Mouse (Mus musculus) MN1 (cell line): Measurements from ENCODE around the gene Wdr43.

Experiments used
- DNase-seq: peaks from one replicate; pipeline ENCODE4 v3.0.0-alpha.2; 2016; ENCODE audit warnings: low spot score

Gene Wdr43

DNA sequence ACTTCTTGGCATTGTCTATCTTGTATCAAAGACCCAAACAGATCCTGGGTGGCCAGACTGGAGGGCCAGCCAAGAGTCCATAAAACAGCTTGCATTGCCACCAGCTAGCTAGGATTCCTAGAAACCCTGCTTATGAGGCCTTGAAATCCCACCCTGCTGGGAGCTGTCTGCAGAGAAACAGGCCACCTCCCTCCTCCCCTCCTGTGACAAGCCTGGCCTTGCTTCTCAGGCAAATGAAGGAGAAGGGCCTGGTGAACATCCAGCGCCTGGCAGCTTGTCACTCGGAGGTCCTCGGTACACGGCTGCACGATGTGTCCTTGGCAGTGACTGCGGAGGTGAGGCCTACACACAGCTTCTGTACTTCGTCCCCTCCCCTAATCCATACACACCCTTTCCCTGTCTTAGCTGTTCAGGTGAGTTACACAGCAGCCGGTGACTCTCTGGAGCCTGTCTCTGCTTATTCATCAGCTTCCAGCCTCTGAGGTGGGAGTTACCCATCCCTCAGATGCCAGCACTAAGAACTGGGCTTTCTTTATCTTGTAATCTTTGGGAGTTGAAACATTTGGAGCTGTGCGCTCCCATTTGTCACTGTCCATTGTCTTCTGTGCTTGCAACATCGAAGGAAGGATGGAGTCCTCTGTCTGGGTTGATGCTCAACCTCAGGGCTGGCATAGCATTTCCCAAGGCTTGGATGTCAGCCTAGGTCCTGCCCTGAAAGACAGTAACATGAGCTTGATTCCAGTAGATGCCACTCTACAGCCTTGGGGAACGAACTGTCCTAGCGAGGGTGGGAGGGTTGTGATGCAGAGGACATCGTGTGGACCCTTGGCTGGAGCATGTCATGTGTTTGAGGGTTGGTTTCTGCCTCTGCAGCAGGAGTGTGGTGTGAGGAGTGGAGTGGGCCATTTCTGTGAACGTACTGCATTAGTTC is 90.1 kb downstream of the Wdr43 start:
- no peak for DNase-seq

DNA sequence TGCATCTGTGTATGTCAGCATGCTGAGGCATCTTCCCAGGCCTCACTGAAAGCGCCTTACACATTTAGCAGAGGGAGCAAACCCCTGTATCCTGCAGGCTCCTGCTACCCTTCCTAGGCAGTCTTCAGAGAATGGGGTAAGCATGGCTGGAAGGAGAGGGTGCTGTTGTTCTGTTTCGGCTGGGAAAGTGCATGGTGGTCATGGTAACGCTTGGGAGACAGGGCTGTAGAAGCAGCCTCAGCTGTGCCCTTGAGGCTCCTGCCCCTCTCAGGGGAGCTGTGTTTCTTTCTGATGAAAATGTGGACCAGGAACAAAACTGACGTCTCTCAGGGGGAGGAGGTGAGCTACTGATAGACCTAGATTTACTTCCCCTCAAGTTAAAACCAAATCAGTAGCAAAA is 92.0 kb downstream of the Wdr43 start:
- DNase-seq: no peak
